Mouse (Mus musculus): ENCODE results near the gene Apba1. TPM values are rescaled to one million over a fixed set of nuclear protein-coding genes. Genes with fewer than 3 reads are reported as not detected.

The Apba1 gene
- polyA plus RNA-seq, 1 experiment from 2014 or later: 3.5 TPM

DNA sequence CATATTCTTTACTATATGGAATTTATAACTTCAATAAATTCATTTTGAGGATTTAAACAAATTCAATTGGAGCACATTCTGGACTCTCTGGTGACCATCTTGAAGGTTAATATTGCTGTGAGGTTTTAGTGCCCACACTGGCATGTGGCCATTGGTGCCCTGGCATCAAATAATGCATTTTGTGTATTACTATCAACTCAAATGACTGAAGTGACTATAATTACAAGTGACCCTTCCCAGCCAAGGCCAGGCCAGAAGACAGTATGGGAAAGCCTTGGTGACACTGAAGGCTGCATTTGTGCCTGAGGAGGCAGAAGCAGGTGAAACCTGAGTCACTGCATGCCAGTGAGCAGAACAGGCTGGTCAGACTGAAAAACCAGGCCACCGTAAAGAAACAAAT is 50.5 kb downstream of the Apba1 start:
- Histone ChIP-seq H3K4me2 (replicated peaks) (no peak overlapping the region), H3K9me3 (no peaks in the 10 kb centered on the region), H3K27ac (replicated peaks) (no peak overlapping the region), H3K9ac (replicated peaks) (no peak overlapping the region), H3K27me3 (no peaks in the 10 kb centered on the region), H3K36me3 (no peaks in the 10 kb centered on the region), H3K4me1 (peaks cover 5% of the 10 kb centered on the region; the same call in 1 of the 2 replicates), H3K4me3 (no peak overlapping the region)
- 88% methylated on average over 1 of the region's 1 CpGs for WGBS
- ATAC-seq (ENCODE audit: low FRiP score, low read depth): no peak

DNA sequence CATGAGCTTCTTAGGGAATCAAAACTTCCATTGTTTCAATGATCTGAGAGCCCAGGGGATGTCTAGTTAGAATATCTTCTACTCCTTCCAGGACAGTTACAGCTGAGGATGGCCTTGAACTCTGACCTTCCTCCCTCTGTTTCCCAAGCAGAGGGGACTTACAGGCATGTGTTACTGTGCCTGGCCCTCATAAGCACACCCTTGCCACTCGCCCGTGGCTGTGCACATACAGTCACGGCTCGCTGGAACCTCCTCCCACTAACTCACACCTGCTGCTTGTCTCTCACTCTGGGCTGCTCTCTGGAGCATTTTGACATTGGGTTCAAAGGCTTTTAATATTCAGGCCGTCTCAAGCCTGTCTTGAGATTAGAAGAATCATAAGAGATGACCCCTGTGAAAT is 51.8 kb downstream of the Apba1 start:
- no peak for ATAC-seq (ENCODE audit: low FRiP score, low read depth)
- WGBS: 83% methylated on average over 5 of the region's 5 CpGs
- no peak overlapping the region for H3K9ac ChIP-seq (replicated peaks)

GRCm38 (mm10) chr19:23810976-23811375 is 52.3 kb downstream of the Apba1 start:
- Histone ChIP-seq H3K27ac (replicated peaks) (no peak overlapping the region), H3K4me1 (peaks cover 5% of the 10 kb centered on the region; the same call in 1 of the 2 replicates), H3K27me3 (no peaks in the 10 kb centered on the region), H3K36me3 (no peaks in the 10 kb centered on the region), H3K4me2 (replicated peaks) (no peak overlapping the region), H3K4me3 (no peak overlapping the region), H3K9me3 (no peaks in the 10 kb centered on the region), H3K9ac (replicated peaks) (no peak overlapping the region)
- 82% methylated on average over 5 of the region's 5 CpGs for WGBS
- no peak for ATAC-seq (ENCODE audit: low FRiP score, low read depth)

More for the DNA sequence above, 51.8 kb downstream of the Apba1 start:
- Histone ChIP-seq H3K4me1 (peaks cover 5% of the 10 kb centered on the region; the same call in 1 of the 2 replicates), H3K36me3 (no peaks in the 10 kb centered on the region), H3K4me3 (no peak overlapping the region), H3K9me3 (no peaks in the 10 kb centered on the region), H3K27me3 (no peaks in the 10 kb centered on the region), H3K27ac (replicated peaks) (no peak overlapping the region), H3K4me2 (replicated peaks) (no peak overlapping the region)

DNA sequence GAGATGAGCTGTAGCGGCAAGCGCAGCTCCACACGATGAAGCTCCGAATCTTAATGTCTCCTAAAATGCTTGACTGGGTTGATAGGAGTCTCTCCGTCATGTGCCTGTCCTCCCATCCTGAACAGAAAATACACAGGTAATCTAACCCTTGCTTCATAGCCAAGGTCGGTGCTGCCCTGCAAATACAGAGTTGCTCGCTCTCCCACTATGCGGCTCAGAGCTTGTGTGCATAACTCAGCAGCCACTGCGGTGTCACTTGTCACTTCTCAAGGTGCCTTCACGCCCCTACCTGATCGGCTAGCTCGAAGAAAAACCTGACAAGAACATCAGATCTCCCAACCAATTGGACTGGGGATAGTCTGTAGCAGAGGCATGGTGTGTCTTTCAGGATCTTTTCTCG is 58.1 kb downstream of the Apba1 start:
- WGBS: 78% methylated on average over 13 of the region's 13 CpGs
- no peak overlapping the region for H3K9ac ChIP-seq (replicated peaks)
- no peak overlapping the region for H3K4me2 ChIP-seq (replicated peaks)
- no peaks in the 10 kb centered on the region for H3K27me3 ChIP-seq
- no peak overlapping the region for H3K27ac ChIP-seq (replicated peaks)
- no peaks in the 10 kb centered on the region for H3K36me3 ChIP-seq
- H3K4me1 ChIP-seq: 0 out of 2 replicates have a peak, but pooled peaks cover 6% of the 10 kb centered on the region
- H3K9me3 ChIP-seq: no peaks in the 10 kb centered on the region
- H3K4me3 ChIP-seq: no peak overlapping the region
- ATAC-seq (ENCODE audit: low FRiP score, low read depth): no peak

- Histone ChIP-seq H3K4me2 (replicated peaks) (no peak overlapping the region), H3K9ac (replicated peaks) (no peak overlapping the region), H3K4me1 (0 out of 2 replicates have a peak, but pooled peaks cover 6% of the 10 kb centered on the region), H3K9me3 (no peaks in the 10 kb centered on the region), H3K27me3 (no peaks in the 10 kb centered on the region), H3K4me3 (no peak overlapping the region), H3K27ac (replicated peaks) (no peak overlapping the region), H3K36me3 (no peaks in the 10 kb centered on the region)
- no peak for ATAC-seq (ENCODE audit: low FRiP score, low read depth)
- 76% methylated on average over 6 of the region's 6 CpGs for WGBS
Observed at GRCm38 (mm10) chr19:23817196-23817595, 58.5 kb downstream of the Apba1 start.

- H3K36me3 ChIP-seq: no peaks in the 10 kb centered on the region
- no peaks in the 10 kb centered on the region for H3K9me3 ChIP-seq
- H3K4me2 ChIP-seq (replicated peaks): no peak overlapping the region
- 0 out of 2 replicates have a peak, but pooled peaks cover 6% of the 10 kb centered on the region for H3K4me1 ChIP-seq
- no peak overlapping the region for H3K27ac ChIP-seq (replicated peaks)
- no peak for ATAC-seq (ENCODE audit: low FRiP score, low read depth)
- no peaks in the 10 kb centered on the region for H3K27me3 ChIP-seq
- H3K9ac ChIP-seq (replicated peaks): no peak overlapping the region
- 58% methylated on average over 8 of the region's 8 CpGs for WGBS
- H3K4me3 ChIP-seq: no peak overlapping the region
Observed at GRCm38 (mm10) chr19:23819882-23820281, 61.2 kb downstream of the Apba1 start.

DNA sequence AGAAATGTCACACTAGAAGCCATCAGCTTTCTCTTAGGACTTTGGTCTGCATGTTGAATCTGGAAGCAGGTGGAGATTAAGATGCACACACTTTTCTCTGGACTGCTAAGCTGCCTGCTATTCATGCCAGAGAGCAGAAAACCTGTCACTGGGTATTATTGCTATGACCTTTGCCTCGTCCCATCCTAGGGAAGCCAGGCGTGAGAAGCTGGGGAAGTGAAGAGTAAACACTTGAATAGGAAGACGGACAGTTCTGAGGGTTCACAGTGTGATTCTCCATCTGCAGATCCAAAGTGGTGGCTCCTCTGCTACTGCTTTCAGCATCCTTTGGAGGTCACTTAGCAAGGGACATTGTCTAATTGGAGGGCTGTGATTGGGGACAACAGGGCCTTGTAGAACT is 63.8 kb downstream of the Apba1 start:
- no peak overlapping the region for H3K27ac ChIP-seq (replicated peaks)
- H3K9me3 ChIP-seq: no peaks in the 10 kb centered on the region
- H3K9ac ChIP-seq (replicated peaks): no peak overlapping the region
- ATAC-seq (ENCODE audit: low FRiP score, low read depth): no peak
- 27% methylated on average over 3 of the region's 3 CpGs for WGBS
- H3K27me3 ChIP-seq: no peaks in the 10 kb centered on the region
- H3K4me3 ChIP-seq: no peak overlapping the region
- H3K4me2 ChIP-seq (replicated peaks): no peak overlapping the region
- 0 out of 2 replicates have a peak, but pooled peaks cover 2% of the 10 kb centered on the region for H3K4me1 ChIP-seq
- no peaks in the 10 kb centered on the region for H3K36me3 ChIP-seq

DNA sequence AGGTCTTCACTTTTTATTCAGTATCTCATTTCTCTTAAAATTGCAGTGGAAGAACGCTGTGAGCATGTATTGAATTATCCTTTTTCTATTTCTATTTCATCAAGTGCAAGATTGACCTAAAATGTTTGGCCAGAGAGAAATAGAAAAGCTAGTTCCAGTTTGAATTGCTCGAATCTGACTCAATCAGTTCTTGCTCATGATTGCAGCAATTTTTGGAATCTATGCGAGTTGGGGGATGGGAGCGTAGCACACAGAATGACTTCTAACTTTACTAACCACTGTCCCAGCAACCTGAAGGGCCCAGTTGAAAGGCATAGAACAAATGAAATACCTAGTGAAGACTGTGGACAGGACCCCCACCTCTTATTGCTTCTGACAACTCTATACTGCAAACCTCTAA is 64.8 kb downstream of the Apba1 start:
- Histone ChIP-seq H3K27ac (replicated peaks) (no peak overlapping the region), H3K4me1 (0 out of 2 replicates have a peak, but pooled peaks cover 2% of the 10 kb centered on the region), H3K9me3 (no peaks in the 10 kb centered on the region), H3K27me3 (no peaks in the 10 kb centered on the region), H3K36me3 (no peaks in the 10 kb centered on the region), H3K4me3 (no peak overlapping the region), H3K4me2 (replicated peaks) (no peak overlapping the region), H3K9ac (replicated peaks) (no peak overlapping the region)
- no peak for ATAC-seq (ENCODE audit: low FRiP score, low read depth)
- 92% methylated on average over 4 of the region's 4 CpGs for WGBS

DNA sequence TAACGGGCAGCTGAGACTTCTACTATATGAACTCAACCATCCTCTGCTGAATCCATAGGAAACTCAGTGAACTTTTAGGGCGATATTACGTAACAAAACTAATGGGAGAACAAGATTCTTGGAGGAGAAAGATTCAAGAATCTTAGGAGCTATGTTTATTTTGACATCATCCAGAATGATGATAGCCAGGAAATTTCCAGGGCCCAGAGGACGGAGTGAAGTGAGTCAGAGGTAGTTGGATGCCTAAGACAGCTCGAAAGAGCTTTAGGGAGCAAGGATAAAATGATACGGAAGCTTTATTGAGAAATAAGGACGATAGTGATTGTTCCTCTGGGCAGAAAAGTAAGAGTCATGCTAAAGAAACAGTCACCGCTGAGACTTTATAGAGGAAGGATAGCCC is 67.6 kb downstream of the Apba1 start:
- ATAC-seq (ENCODE audit: low FRiP score, low read depth): no peak
- H3K9me3 ChIP-seq: no peaks in the 10 kb centered on the region
- no peaks in the 10 kb centered on the region for H3K36me3 ChIP-seq
- H3K4me2 ChIP-seq (replicated peaks): no peak overlapping the region
- H3K27me3 ChIP-seq: no peaks in the 10 kb centered on the region
- H3K4me1 ChIP-seq: no peaks in the 10 kb centered on the region
- no peak overlapping the region for H3K4me3 ChIP-seq
- WGBS: 92% methylated on average over 8 of the region's 8 CpGs
- no peak overlapping the region for H3K27ac ChIP-seq (replicated peaks)
- H3K9ac ChIP-seq (replicated peaks): no peak overlapping the region

DNA sequence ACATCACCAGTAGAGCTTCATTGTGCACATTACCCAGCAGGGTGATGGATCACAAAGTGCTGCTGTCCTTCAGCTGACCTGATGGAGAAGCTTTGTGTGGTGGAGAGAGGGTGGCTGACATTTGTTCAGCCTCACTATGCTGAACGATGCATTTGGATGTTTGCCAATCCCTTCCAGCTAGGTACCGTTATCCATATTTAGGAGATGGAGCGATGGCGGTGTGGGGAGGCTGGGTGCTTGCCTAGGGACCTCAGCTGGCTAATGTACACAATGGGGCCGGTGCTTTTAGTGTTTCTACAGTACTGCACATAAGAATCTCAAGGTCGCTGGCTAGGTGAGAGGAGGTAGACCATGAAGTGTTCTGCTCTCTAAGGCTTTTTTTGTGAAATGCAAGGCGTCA is 72.1 kb downstream of the Apba1 start:
- Histone ChIP-seq H3K4me2 (replicated peaks) (no peak overlapping the region), H3K9me3 (no peaks in the 10 kb centered on the region), H3K27ac (replicated peaks) (no peak overlapping the region), H3K27me3 (no peaks in the 10 kb centered on the region), H3K4me3 (no peak overlapping the region), H3K9ac (replicated peaks) (no peak overlapping the region), H3K4me1 (peaks cover 14% of the 10 kb centered on the region; the same call in 1 of the 2 replicates), H3K36me3 (no peaks in the 10 kb centered on the region)
- no peak for ATAC-seq (ENCODE audit: low FRiP score, low read depth)
- WGBS: 81% methylated on average over 7 of the region's 7 CpGs

GRCm38 (mm10) chr19:23833685-23834682 is 75.3 kb downstream of the Apba1 start:
- no peaks in the 10 kb centered on the region for H3K36me3 ChIP-seq
- ATAC-seq (ENCODE audit: low FRiP score, low read depth): peak; percentile 87
- WGBS: 46% methylated on average over 14 of the region's 14 CpGs
- H3K4me3 ChIP-seq: no peak overlapping the region
- peaks cover 17% of the 10 kb centered on the region; the same call in 1 of the 2 replicates for H3K4me1 ChIP-seq
- peak overlapping the region; percentile 12 for H3K4me2 ChIP-seq (replicated peaks)
- no peaks in the 10 kb centered on the region for H3K9me3 ChIP-seq
- H3K27me3 ChIP-seq: no peaks in the 10 kb centered on the region
- peak overlapping the region; percentile 70 for H3K27ac ChIP-seq (replicated peaks)
- H3K9ac ChIP-seq (replicated peaks): no peak overlapping the region

GRCm38 (mm10) chr19:23834721-23835120 is 76.0 kb downstream of the Apba1 start:
- 90% methylated on average over 3 of the region's 3 CpGs for WGBS
- H3K9ac ChIP-seq (replicated peaks): no peak overlapping the region
- no peaks in the 10 kb centered on the region for H3K36me3 ChIP-seq
- no peak for ATAC-seq (ENCODE audit: low FRiP score, low read depth)
- H3K27ac ChIP-seq (replicated peaks): no peak overlapping the region
- no peak overlapping the region for H3K4me2 ChIP-seq (replicated peaks)
- H3K27me3 ChIP-seq: no peaks in the 10 kb centered on the region
- peaks cover 17% of the 10 kb centered on the region; the same call in 1 of the 2 replicates for H3K4me1 ChIP-seq
- H3K9me3 ChIP-seq: no peaks in the 10 kb centered on the region
- no peak overlapping the region for H3K4me3 ChIP-seq
